Mouse (Mus musculus) 3134 (cell line): ENCODE data around the gene Smg6.

Experiments
- DNase-seq: peaks from one replicate; pipeline ENCODE4 v3.0.0-alpha.2; 2011; ENCODE audit warnings: low spot score; ENCODE audit not compliant: insufficient read length; ENCODE audit errors: extremely low read depth

Smg6 gene

DNA sequence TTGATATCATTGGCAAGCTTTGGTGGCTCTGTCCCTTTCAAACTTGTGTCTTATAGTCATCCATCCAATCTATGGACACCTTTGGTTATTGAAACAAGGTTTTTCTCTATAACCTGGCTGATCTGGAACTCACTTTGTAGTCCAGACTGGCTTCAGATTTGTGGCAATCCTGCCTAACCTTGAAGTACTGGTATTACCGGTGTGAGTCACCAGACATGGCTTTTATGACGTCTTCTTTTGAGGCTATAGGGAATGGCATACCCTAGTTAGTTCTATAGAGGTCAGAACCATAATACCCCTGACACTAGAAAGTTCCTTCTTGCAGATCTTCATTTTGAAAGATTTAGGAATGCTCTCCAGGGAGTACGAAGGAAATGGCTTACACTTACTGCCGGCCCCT lies 120.2 kb downstream of the Smg6 start:
- DNase-seq = no peak

DNA sequence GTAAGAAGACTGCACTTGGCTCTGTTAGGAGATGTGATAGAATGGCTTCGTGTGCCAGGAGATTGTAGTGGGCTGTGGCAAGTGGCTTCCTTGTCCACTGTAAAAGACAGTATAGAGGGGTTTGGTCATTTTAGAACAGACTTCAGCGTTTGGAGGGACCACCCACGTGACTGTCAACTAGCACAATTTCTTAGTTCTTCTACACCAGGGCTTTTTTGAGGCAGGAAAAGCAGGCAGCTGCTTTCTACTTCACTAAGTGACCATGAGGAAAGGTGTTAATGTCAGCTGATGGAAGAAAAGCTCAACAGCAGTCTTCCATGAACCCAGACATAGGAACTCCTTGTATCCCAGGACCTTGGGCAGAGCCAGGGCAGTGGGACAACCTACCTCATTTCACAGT lies 121.0 kb downstream of the Smg6 start:
- no peak for DNase-seq

DNA sequence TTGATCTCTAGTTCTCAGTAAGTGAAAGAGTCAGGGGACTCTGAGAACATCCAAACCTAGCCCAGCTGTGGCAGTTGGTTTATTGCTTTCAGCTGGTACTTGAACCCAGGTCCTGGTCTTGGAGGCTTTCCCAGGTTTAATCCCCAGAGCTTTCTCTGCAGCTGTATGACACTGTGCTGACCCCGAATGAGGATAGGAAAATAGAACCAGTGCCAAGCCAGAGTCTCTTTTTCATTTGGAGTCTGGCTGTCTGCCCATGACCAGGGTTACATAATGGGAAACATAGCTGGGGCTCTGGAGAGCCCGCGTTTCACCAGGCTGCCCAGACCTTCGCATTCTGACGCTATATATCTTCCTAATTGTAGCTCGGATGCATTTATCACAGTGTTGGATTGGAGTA lies 121.4 kb downstream of the Smg6 start:
- peak; percentile 25 for DNase-seq

- DNase-seq = no peak
Measured at GRCm38 (mm10) chr11:75047736-75048407, 122.2 kb downstream of the Smg6 start.

DNA sequence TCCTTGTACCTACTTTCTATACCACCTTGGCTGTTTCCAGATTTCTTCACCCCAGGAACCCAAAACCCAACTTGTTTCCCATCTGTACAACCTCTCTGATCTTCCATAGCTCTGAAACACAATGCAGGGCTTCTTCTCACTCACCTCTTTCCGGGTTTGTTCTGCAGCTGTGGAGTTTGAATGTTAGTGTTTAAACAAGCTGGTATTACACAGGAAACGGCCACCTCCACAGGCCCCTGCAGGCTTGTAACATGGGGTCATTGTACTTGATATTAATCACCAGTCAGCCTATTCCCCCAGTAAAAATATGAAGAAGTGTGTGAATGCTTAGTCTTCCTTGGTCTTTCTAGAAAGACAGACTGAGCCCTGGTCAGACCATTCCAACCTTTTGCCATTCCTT lies 123.5 kb downstream of the Smg6 start:
- no peak for DNase-seq

GRCm38 (mm10) chr11:75049807-75050206 lies 124.2 kb downstream of the Smg6 start:
- DNase-seq = no peak

GRCm38 (mm10) chr11:75051239-75051638 lies 125.6 kb downstream of the Smg6 start:
- no peak for DNase-seq

DNA sequence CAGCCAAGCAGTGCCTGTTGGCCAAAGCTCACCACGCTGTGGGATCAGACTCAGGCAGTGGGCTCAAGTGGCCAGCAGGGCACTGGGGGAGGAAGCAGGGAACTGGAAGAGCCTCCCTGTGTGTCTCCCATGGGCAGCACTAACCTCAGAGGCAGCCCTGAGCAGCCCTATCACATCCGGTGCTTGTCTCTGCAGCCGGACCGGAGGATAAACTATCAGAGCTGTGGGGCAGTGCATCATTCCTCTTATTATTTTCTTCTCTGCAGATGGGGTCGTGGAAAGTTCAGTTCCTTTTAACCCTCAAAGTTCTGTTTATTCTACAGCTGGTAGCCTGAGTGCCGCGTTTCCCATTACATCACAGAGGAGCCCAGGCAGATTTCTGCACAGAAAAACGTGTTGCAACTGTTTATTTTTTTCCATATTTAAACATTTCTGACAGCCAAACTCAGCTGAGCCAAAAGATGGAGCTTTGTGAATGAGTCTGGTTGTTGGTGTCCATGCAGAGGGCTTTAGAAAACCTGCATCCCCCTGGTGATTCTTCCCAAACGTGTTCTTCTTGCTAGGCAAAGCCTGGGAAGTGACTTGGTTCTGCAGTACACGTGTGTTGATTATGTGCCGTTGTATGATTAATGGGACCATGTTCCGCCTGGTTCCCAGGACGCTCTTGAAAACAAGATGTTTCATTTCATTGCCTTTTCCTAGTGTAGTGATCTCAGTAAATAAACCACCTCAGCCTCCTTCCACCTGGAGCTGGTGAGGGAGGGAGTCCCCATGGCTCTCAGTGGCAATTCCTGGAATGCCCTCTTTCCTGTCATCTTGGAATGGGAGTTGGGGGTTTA lies 126.3 kb downstream of the Smg6 start:
- DNase-seq = no peak

DNA sequence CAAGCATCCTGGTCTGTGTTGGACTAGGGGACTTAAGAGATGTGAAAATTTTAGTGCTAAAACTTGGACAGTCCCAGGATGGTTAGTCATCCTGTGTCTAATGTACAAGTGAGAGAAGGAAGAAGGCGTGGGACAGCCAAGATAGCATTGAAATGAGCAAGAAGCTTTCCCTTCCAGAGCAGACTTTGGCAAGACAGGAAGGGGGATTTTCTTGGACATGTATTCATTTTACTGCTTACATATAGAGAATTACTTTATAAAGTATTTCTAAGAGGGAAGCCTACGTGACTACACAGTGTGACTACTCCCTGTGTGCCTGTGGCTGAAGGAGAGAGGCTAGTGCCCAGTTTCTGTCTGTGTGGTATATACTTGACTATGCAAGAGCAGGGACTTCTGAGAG lies 127.4 kb downstream of the Smg6 start:
- no peak for DNase-seq

- DNase-seq = no peak
Measured at GRCm38 (mm10) chr11:75053722-75054121, 128.1 kb downstream of the Smg6 start.

- no peak for DNase-seq
Measured at GRCm38 (mm10) chr11:75054184-75054877, 128.7 kb downstream of the Smg6 start.

DNA sequence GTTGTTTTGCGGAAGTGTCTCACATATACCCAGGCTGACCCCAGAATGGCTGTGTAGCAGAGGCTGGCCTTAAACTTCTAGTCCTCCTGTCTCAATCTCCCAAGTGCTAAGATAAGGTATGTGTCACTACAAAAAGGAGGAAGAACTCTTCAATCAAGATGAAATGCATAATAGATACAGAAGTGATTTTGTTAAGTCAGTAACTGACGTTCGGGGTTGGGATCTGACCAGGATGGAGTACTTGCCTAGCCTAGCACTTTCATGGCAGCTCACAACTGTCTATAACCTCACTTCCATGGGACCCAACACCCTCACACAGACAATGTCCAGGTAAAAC lies 129.2 kb downstream of the Smg6 start:
- no peak for DNase-seq

DNA sequence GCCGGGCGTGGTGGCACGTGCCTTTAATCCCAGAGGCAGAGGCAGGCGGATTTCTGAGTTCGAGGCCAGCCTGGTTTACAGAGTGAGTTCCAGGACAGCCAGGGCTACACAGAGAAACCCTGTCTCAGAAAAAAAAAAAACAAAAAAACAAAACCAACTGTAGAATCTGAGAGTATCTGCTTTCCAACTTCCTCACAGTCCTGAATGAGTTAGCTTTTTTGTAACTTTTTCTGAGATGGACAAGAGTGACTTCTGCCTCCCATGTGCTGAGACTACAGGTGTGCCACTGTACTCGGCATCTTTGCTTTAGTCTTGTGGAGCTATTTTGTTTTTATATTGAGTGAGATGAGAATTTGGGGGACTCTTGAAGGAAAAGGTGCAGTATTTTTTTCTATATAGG lies 137.0 kb downstream of the Smg6 start:
- DNase-seq = no peak

GRCm38 (mm10) chr11:75064266-75064665 lies 138.6 kb downstream of the Smg6 start:
- no peak for DNase-seq

DNA sequence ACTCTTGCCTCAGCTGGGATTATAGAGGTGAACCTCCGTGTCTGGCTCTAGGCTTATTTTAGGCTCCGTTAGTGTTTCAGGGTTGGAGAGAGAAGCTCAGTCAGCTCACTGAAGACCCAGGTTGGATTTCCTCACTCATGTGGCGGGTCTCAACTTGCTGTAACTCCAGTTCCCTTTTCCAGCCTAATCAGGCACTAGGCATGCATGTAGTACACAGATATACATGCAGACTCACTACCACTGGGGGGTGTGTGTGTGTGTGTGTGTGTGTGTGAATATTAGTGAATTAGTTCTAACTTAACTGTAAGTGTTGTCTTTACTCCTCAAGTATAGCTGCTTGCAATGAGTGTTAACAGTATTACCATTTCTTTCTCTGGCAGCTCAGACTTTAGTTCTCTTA lies 145.7 kb downstream of the Smg6 start:
- DNase-seq = no peak

GRCm38 (mm10) chr11:75072932-75073625 lies 147.5 kb downstream of the Smg6 start:
- DNase-seq = no peak

- no peak for DNase-seq
Measured at GRCm38 (mm10) chr11:75073696-75074095, 148.1 kb downstream of the Smg6 start.

GRCm38 (mm10) chr11:75074543-75074942 lies 148.9 kb downstream of the Smg6 start:
- DNase-seq = no peak

GRCm38 (mm10) chr11:75078616-75079015 lies 153.0 kb downstream of the Smg6 start:
- no peak for DNase-seq

GRCm38 (mm10) chr11:75083031-75083430 lies 157.4 kb downstream of the Smg6 start:
- DNase-seq = no peak

DNA sequence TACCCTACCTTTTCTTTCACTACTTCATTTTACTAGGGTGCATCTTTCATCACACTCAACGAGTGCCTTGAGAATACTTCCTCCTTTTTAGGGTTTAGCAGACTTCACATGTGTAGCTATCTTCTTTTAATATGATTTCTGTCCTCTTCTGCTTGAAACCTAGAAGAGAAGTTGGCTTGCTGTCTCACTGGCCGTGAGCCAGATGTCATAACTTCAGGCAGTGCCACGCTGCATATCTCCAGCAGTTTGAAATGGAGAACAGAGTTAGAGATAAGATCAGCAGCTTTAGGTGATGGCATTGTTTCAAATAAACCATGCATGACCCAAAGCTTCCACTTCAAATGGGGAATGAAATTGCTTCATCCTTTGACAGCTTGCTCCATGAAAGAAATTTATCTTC lies 166.5 kb downstream of the Smg6 start:
- DNase-seq = no peak
